Mouse (Mus musculus): ENCODE data around the gene Gm20075. TPM values are rescaled to one million over a fixed set of nuclear protein-coding genes. Genes with fewer than 3 reads are reported as not detected.

Gm20075 gene
- polyA plus RNA-seq (2012): 0.12 and 0.13 TPM in 2 replicates

DNA sequence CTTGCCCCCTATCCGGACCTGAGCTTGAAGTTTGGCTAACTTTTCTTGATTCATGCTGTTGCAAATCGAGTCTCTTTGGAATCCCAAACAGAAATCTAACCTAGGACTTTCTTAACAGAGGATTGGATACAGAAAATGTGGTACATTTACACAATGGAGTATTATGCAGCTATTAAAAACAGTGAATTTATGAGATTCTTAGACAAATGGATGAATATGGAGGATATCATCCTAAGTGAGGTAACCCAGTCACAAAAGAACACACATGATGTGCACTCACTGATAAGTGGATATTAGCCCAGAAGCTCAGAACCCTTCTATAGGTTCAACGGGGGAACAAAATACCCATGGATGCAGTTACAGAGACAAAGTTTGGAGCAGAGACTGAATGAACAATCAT lies at the start of gene Gm20075:
TSS of gene Gm20075 (minus strand) at position 101 of the 400 bp plus-strand sequence.

DNA sequence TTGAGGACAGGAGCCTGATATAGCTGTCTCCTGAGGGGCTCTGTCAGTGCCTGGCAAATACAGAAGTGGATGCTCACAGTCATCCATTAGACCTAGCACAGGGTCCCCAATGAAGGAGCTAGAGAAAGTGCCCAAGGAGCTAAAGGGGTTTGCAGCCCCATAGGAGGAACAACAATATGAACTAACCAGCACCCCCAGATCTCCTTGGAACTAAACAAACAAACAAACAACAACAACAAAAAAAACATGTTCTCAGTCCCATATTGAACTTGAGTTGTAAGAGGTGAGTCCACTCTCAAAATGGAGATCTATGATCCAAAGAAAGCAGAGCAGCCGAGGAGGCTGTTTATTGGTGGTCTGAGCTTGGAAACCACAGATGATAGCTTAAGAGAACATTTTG lies 578 bp upstream of the Gm20075 start, which contains the start of gene Gm17190:
TSS of gene Gm17190 (plus strand) at position 301 of the 400 bp plus-strand sequence.

Other genes with a start within 250 kb of the Gm20075 start
- 18.6 and 22.7 TPM in 2 replicates for gene Iqgap2, start 189.5 kb downstream of the Gm20075 start, polyA plus RNA-seq (2012)
- not detected in 2 replicates for gene Gm17190, start 678 bp upstream of the Gm20075 start, polyA plus RNA-seq (2012)
- gene Sv2c, start 51.2 kb upstream of the Gm20075 start, polyA plus RNA-seq (2012): 0.02 and 0.05 TPM in 2 replicates